Mouse (Mus musculus) liver, adult 2 months (tissue): ENCODE results near the gene Rasa3.

Experiments
- CTCF ChIP-seq: fragments of 200-500 bp; IDR thresholded peaks from 2 replicates; pipeline ENCODE4 v1.5.1; 2011; ENCODE audit warnings: low read depth, low read length, control low read depth
- POLR2A ChIP-seq: fragments of 200-500 bp; IDR thresholded peaks from 2 replicates; pipeline ENCODE4 v1.6.1; 2011; ENCODE audit warnings: low read length, control low read depth; ENCODE audit not compliant: insufficient read depth; ENCODE audit errors: extremely low read depth

DNA sequence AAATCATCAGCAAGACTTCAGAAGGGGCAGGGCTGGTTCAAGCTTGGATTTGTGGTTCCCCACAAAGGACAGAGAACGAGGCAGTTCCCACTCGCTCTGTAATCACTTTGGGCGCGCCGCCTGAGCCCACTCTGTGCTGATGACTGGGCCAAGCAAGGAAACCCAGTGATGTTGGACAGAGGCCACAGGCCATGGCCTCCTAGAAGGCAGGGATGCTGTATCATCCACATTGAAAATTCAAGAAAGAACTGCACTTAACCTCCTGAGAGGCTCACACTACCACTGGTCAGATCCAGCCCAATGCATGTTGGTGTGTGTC, 22.4 kb downstream of the Rasa3 start:
- no peak for TF ChIP-seq POLR2A
- TF ChIP-seq CTCF = no peak
